Mouse (Mus musculus): ENCODE results near the gene Chd4.

- TF ChIP-seq POLR2A (IDR thresholded peaks at IDR 0.05; ENCODE audit: borderline replicate concordance, extremely low read depth, low read depth, low read length) = no peak
- TF ChIP-seq CTCF (IDR thresholded peaks at IDR 0.05; ENCODE audit: insufficient read depth, low read length) = no peak
These were observed 938 bp upstream of the Chd4 start for GRCm38 (mm10) chr6:125094843-125095242.
